Mouse (Mus musculus) testis, adult 2 months (tissue): ENCODE data around the gene Pnliprp1. TPM values are rescaled to one million over a fixed set of nuclear protein-coding genes. Genes with fewer than 3 reads are reported as not detected.

Experiments
- H3K27ac ChIP-seq: fragments of 200-500 bp; 2 replicates; pipeline ENCODE4 v1.5.1; 2012; ENCODE audit warnings: low read depth, low read length; ENCODE audit not compliant: control insufficient read depth, insufficient read depth
- H3K27me3 ChIP-seq: fragments of 200-500 bp; 2 replicates; pipeline ENCODE4 v1.6.1; 2012; ENCODE audit warnings: mild to moderate bottlenecking, low read length, moderate library complexity; ENCODE audit not compliant: control insufficient read depth, insufficient read depth
- H3K36me3 ChIP-seq: fragments of 200-500 bp; 2 replicates; pipeline ENCODE4 v1.6.1; 2012; ENCODE audit warnings: mild to moderate bottlenecking, low read length; ENCODE audit not compliant: control insufficient read depth, insufficient read depth
- H3K4me1 ChIP-seq: fragments of 200-500 bp; 2 replicates; pipeline ENCODE4 v1.6.1; 2012; ENCODE audit warnings: low read length; ENCODE audit not compliant: control insufficient read depth, insufficient read depth
- H3K4me3 ChIP-seq: fragments of 200-500 bp; 2 replicates; pipeline ENCODE4 v1.5.1; 2012; ENCODE audit warnings: low read depth, mild to moderate bottlenecking, low read length, moderate library complexity, mixed read lengths; ENCODE audit not compliant: control insufficient read depth
- CTCF ChIP-seq: fragments of 200-500 bp; IDR thresholded peaks from 2 replicates; pipeline ENCODE4 v1.5.1; 2012; ENCODE audit warnings: low read depth, mild to moderate bottlenecking, inconsistent platforms, low read length, moderate library complexity; ENCODE audit not compliant: control insufficient read depth, insufficient read depth, insufficient replicate concordance
- POLR2A ChIP-seq: fragments of 200-500 bp; IDR thresholded peaks from 2 replicates; pipeline ENCODE4 v1.6.1; 2012; ENCODE audit warnings: low read depth, mild to moderate bottlenecking, inconsistent platforms, low read length, moderate library complexity; ENCODE audit not compliant: control insufficient read depth
- polyA plus RNA-seq: library from polyadenylated mRNA; depleted of rRNA; stranded (reverse); fragments of >200 nt; gene quantifications from 2 replicates; pipeline ENCODE4 v1.2.3, GENCODE M21; 2012; rRNA removed

Gene Pnliprp1
- polyA plus RNA-seq: 0.19 TPM in 2 replicates

DNA sequence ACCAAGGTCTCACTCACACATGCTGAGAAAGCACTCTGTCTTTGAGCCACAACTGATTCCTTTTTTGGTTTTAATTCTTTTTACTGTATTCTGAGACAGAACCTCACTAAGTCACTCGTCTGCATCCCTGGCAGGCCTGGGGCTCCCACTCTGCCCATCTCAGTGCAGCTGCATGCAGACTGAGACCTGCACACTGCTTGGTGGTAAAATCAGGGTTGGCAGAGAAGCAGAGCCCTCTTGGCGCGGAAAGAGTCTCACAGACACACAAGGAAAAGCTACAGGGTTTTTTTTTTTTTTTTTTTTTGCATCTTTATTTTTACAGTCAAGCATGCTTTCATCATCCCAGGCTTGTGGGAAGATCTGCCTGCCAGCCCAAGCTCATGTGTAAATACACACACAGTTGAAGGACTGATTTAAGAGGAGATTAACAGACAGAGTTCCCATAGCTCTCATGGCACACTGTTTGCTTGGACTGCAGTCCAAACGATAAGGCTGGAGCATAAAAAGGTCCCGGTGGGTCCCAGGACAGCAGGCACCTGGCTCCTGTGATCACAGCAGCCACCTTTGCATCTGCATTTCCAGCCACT lies at the start of gene Pnliprp1:
Gene Pnliprp1, plus strand, starts transcription at position 443 of the 587 bp plus-strand sequence.
- no peaks in the 10 kb centered on the region for H3K36me3 ChIP-seq
- no peak for TF ChIP-seq CTCF
- no peak for TF ChIP-seq POLR2A
- H3K27me3 ChIP-seq: no peaks in the 10 kb centered on the region
- no peaks in the 10 kb centered on the region; the same call in 1 of the 2 replicates for H3K4me1 ChIP-seq
- no peak within 1 kb of the TSS for H3K4me3 ChIP-seq
- H3K27ac ChIP-seq: no peak within 1 kb of the TSS

DNA sequence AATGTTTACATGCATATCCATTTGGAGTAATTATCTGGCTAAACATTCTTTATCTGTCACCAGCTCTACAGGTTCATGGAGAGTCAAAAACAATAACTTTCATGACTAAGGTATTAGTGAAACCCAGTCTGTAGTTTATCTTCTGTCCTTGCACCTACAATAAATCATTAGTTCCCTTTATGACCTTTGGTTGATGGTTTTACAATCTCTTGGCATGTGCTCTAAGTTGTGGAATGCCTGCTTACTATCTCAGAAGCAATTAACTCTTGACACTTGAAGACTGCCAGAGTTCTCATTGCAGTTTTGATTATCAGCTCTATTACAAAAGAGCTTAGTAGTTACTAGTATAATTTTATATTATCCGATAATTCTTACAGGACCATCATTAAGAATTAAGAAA lies 39.8 kb upstream of the Pnliprp1 start:
- no peak for TF ChIP-seq CTCF
- TF ChIP-seq POLR2A: no peak
- Histone ChIP-seq H3K36me3 (no peaks in the 10 kb centered on the region), H3K27me3 (no peaks in the 10 kb centered on the region), H3K4me3 (no peak overlapping the region), H3K27ac (no peak overlapping the region), H3K4me1 (no peaks in the 10 kb centered on the region)

GRCm38 (mm10) chr19:58695314-58695713 lies 33.4 kb upstream of the Pnliprp1 start:
- no peak for TF ChIP-seq CTCF
- no peak for TF ChIP-seq POLR2A
- H3K4me3 ChIP-seq: no peak overlapping the region
- H3K27ac ChIP-seq: no peak overlapping the region
- H3K27me3 ChIP-seq: no peaks in the 10 kb centered on the region
- no peaks in the 10 kb centered on the region for H3K4me1 ChIP-seq
- no peaks in the 10 kb centered on the region for H3K36me3 ChIP-seq

- Histone ChIP-seq H3K36me3 (no peaks in the 10 kb centered on the region), H3K27me3 (no peaks in the 10 kb centered on the region), H3K4me3 (no peak overlapping the region), H3K27ac (no peak overlapping the region), H3K4me1 (no peaks in the 10 kb centered on the region)
- TF ChIP-seq POLR2A (no peak), CTCF (no peak)
These were observed 32.5 kb upstream of the Pnliprp1 start for GRCm38 (mm10) chr19:58696235-58696634.

- TF ChIP-seq POLR2A (no peak), CTCF (no peak)
- no peaks in the 10 kb centered on the region for H3K36me3 ChIP-seq
- no peaks in the 10 kb centered on the region for H3K4me1 ChIP-seq
- H3K4me3 ChIP-seq: no peak overlapping the region
- H3K27ac ChIP-seq: no peak overlapping the region
- H3K27me3 ChIP-seq: no peaks in the 10 kb centered on the region
These were observed 24.1 kb upstream of the Pnliprp1 start for GRCm38 (mm10) chr19:58704556-58704955.

GRCm38 (mm10) chr19:58708611-58709010 lies 20.1 kb upstream of the Pnliprp1 start:
- Histone ChIP-seq H3K4me3 (no peak overlapping the region), H3K27me3 (no peaks in the 10 kb centered on the region), H3K36me3 (no peaks in the 10 kb centered on the region), H3K4me1 (no peaks in the 10 kb centered on the region), H3K27ac (no peak overlapping the region)
- TF ChIP-seq POLR2A (no peak), CTCF (no peak)

DNA sequence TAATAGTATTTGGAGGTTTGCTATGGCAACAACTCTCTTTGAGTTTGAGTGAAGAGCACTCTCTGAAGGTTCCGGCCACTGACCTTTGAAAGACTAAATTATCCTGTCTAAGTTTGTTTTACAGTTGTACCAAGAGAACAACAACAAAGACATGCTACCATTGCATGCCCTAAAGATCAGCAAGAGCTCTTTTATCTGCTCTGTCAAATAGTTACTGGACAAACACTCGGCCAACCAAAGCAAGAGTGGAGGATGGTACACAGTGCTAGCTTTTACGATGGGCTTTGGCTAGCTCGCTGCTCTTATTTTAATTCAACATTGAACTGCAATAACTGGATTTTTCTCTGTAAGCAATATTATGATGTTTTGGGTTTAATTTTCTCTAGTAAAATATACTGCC lies 10.8 kb upstream of the Pnliprp1 start:
- Histone ChIP-seq H3K4me1 (no peaks in the 10 kb centered on the region), H3K27me3 (no peaks in the 10 kb centered on the region), H3K4me3 (no peak overlapping the region), H3K27ac (no peak overlapping the region), H3K36me3 (no peaks in the 10 kb centered on the region)
- no peak for TF ChIP-seq POLR2A
- no peak for TF ChIP-seq CTCF
